Mouse (Mus musculus): ENCODE results near the gene Mamstr. TPM values are rescaled to one million over a fixed set of nuclear protein-coding genes. Genes with fewer than 3 reads are reported as not detected.

Mamstr gene
- polyA plus RNA-seq, 1 experiment: 7.1 TPM

GRCm38 (mm10) chr7:45598960-45599879 is 40.6 kb upstream of the Mamstr start:
- no peak overlapping the region for H3K4me3 ChIP-seq (replicated peaks; ENCODE audit: insufficient read depth, low read depth, low read length)
- TF ChIP-seq POLR2A (IDR thresholded peaks at IDR 0.05; ENCODE audit: borderline replicate concordance, insufficient read depth, low read length): no peak
- no peak for TF ChIP-seq CTCF (IDR thresholded peaks at IDR 0.05; ENCODE audit: borderline replicate concordance, insufficient read depth, low read depth, low read length)
- H3K27ac ChIP-seq (ENCODE audit: insufficient read depth, low read length): no peak overlapping the region
- DNase-seq: no peak
- H3K27me3 ChIP-seq (ENCODE audit: control insufficient read depth, insufficient read depth, low read length): no peaks in the 10 kb centered on the region
- WGBS: 61% methylated on average over 18 of the region's 18 CpGs
- no peaks in the 10 kb centered on the region for H3K4me1 ChIP-seq (ENCODE audit: control insufficient read depth, insufficient read depth, low read length)

GRCm38 (mm10) chr7:45605704-45606289 is 34.0 kb upstream of the Mamstr start:
- Histone ChIP-seq H3K27ac (ENCODE audit: insufficient read depth, low read length) (no peak overlapping the region), H3K27me3 (ENCODE audit: control insufficient read depth, insufficient read depth, low read length) (no peaks in the 10 kb centered on the region), H3K4me3 (replicated peaks; ENCODE audit: insufficient read depth, low read depth, low read length) (no peak overlapping the region), H3K4me1 (ENCODE audit: control insufficient read depth, insufficient read depth, low read length) (no peaks in the 10 kb centered on the region)
- 76% methylated on average over 9 of the region's 9 CpGs for WGBS
- no peak for DNase-seq
- TF ChIP-seq CTCF (IDR thresholded peaks at IDR 0.05; ENCODE audit: borderline replicate concordance, insufficient read depth, low read depth, low read length) (no peak), POLR2A (IDR thresholded peaks at IDR 0.05; ENCODE audit: borderline replicate concordance, insufficient read depth, low read length) (no peak)

DNA sequence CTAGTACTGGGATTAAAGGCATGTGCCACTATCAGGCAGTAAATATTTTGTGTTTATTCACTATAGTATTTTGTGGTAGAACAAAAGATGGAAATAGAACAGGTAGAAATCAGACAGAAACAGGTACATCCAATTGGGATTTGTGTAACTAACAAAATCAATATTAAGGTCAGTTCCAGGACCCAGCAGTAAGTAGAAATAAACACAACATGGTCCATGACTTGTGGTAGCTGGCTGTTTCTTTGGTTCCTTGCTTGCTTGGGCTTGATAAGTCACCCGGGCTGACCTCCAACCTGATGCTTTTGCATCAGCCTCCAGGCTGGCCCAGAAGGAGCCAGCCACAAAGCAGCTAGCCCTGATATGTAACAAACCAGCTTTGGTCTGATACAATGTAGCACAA is 30.3 kb upstream of the Mamstr start:
- Histone ChIP-seq H3K4me1 (ENCODE audit: control insufficient read depth, insufficient read depth, low read length) (no peaks in the 10 kb centered on the region), H3K27me3 (ENCODE audit: control insufficient read depth, insufficient read depth, low read length) (no peaks in the 10 kb centered on the region), H3K27ac (ENCODE audit: insufficient read depth, low read length) (no peak overlapping the region), H3K4me3 (replicated peaks; ENCODE audit: insufficient read depth, low read depth, low read length) (no peak overlapping the region)
- TF ChIP-seq CTCF (IDR thresholded peaks at IDR 0.05; ENCODE audit: borderline replicate concordance, insufficient read depth, low read depth, low read length) (no peak), POLR2A (IDR thresholded peaks at IDR 0.05; ENCODE audit: borderline replicate concordance, insufficient read depth, low read length) (no peak)
- no peak for DNase-seq
- WGBS: 84% methylated on average over 1 of the region's 1 CpGs

- Histone ChIP-seq H3K4me1 (ENCODE audit: control insufficient read depth, insufficient read depth, low read length) (no peaks in the 10 kb centered on the region), H3K27me3 (ENCODE audit: control insufficient read depth, insufficient read depth, low read length) (no peaks in the 10 kb centered on the region), H3K4me3 (replicated peaks; ENCODE audit: insufficient read depth, low read depth, low read length) (no peak overlapping the region), H3K27ac (ENCODE audit: insufficient read depth, low read length) (no peak overlapping the region)
- TF ChIP-seq CTCF (IDR thresholded peaks at IDR 0.05; ENCODE audit: borderline replicate concordance, insufficient read depth, low read depth, low read length) (no peak), POLR2A (IDR thresholded peaks at IDR 0.05; ENCODE audit: borderline replicate concordance, insufficient read depth, low read length) (no peak)
- WGBS: 56% methylated on average over 6 of the region's 6 CpGs
- DNase-seq: no peak
Observed at GRCm38 (mm10) chr7:45616277-45616676, 23.5 kb upstream of the Mamstr start.

- peak within 1 kb of the TSS; percentile 39 for H3K4me3 ChIP-seq (replicated peaks; ENCODE audit: insufficient read depth, low read depth, low read length)
Observed at GRCm38 (mm10) chr7:45617042-45617695, 22.6 kb upstream of the Mamstr start, which contains the start of gene Fut1. Gene Fut1, plus strand, starts transcription at chr7:45617289.

GRCm38 (mm10) chr7:45618316-45618715 is 21.5 kb upstream of the Mamstr start:
- Histone ChIP-seq H3K4me1 (ENCODE audit: control insufficient read depth, insufficient read depth, low read length) (no peaks in the 10 kb centered on the region), H3K4me3 (replicated peaks; ENCODE audit: insufficient read depth, low read depth, low read length) (no peak overlapping the region), H3K27ac (ENCODE audit: insufficient read depth, low read length) (no peak overlapping the region), H3K27me3 (ENCODE audit: control insufficient read depth, insufficient read depth, low read length) (no peaks in the 10 kb centered on the region)
- no peak for TF ChIP-seq POLR2A (IDR thresholded peaks at IDR 0.05; ENCODE audit: borderline replicate concordance, insufficient read depth, low read length)
- TF ChIP-seq CTCF (IDR thresholded peaks at IDR 0.05; ENCODE audit: borderline replicate concordance, insufficient read depth, low read depth, low read length): no peak
- DNase-seq: no peak
- WGBS: 91% methylated on average over 5 of the region's 5 CpGs

More at GRCm38 (mm10) chr7:45617042-45617695, 22.6 kb upstream of the Mamstr start, which contains the start of gene Fut1:
- H3K27ac ChIP-seq (ENCODE audit: insufficient read depth, low read length): no peak within 1 kb of the TSS
- DNase-seq: peak in 1 of 2 experiments; percentile 45
- TF ChIP-seq POLR2A (IDR thresholded peaks at IDR 0.05; ENCODE audit: borderline replicate concordance, insufficient read depth, low read length) (no peak), CTCF (IDR thresholded peaks at IDR 0.05; ENCODE audit: borderline replicate concordance, insufficient read depth, low read depth, low read length) (no peak)
- no peaks in the 10 kb centered on the region for H3K4me1 ChIP-seq (ENCODE audit: control insufficient read depth, insufficient read depth, low read length)
- 10% methylated on average over 30 of the region's 31 CpGs for WGBS
- no peaks in the 10 kb centered on the region for H3K27me3 ChIP-seq (ENCODE audit: control insufficient read depth, insufficient read depth, low read length)

DNA sequence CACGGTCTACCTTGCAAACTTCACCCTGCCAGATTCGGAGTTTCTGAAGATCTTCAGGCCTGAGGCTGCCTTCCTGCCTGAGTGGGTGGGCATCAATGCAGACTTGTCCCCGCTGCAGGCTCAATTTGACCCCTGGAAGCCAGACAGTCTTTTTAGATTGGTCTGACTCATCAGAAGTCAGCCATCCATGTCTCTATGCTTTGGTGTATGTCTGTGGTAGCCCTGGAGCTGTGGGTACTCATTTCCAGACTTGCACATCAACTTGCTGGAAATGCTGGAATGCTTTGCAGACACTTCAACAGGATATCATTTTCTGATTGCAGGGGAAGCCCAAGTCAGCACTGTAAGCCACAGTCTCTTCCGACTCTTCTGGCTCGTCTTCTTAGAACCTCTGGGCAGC is 20.2 kb upstream of the Mamstr start:
- H3K4me1 ChIP-seq (ENCODE audit: control insufficient read depth, insufficient read depth, low read length): no peaks in the 10 kb centered on the region
- TF ChIP-seq CTCF (IDR thresholded peaks at IDR 0.05; ENCODE audit: borderline replicate concordance, insufficient read depth, low read depth, low read length) (no peak), POLR2A (IDR thresholded peaks at IDR 0.05; ENCODE audit: borderline replicate concordance, insufficient read depth, low read length) (no peak)
- DNase-seq: no peak
- H3K4me3 ChIP-seq (replicated peaks; ENCODE audit: insufficient read depth, low read depth, low read length): no peak overlapping the region
- H3K27ac ChIP-seq (ENCODE audit: insufficient read depth, low read length): no peak overlapping the region
- no peaks in the 10 kb centered on the region for H3K27me3 ChIP-seq (ENCODE audit: control insufficient read depth, insufficient read depth, low read length)
- 91% methylated on average over 5 of the region's 5 CpGs for WGBS
